Mouse (Mus musculus): Measurements from ENCODE around the gene Prkcg.

DNA sequence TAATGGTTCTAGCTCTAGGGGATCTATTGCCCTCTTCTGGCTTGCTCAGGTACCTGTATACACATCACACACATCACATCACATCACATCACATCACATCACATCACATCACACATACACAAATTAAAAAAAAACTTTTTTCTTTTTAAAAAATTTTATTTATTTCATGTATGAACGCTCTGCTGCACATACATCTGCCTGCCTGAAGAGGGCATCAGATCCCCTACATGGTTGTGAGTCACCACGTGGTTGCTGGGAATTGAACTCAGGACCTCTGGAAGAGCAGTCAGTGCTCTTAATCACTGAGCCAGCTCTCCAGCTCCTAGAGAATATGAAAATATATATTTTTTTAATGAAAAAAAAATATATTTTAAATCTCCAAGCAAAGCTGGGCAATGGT, 49.8 kb upstream of the Prkcg start:
- no peak for TF ChIP-seq CTCF (IDR thresholded peaks at IDR 0.05; ENCODE audit: extremely low read depth, insufficient read depth, low read length)
- no peak for TF ChIP-seq POLR2A (IDR thresholded peaks at IDR 0.05; ENCODE audit: extremely low read depth, insufficient read depth, low read length)

Measured in cortical plate, adult 2 months (tissue).